Mouse (Mus musculus): ENCODE data around the gene Rfxap. TPM values are rescaled to one million over a fixed set of nuclear protein-coding genes. Genes with fewer than 3 reads are reported as not detected.
A peak's percentile ranks its signal among the peaks of the same experiment; 100 is the strongest.

Gene Rfxap
- total RNA-seq (2021) = 10 to 100 TPM; 24.1 to 26.6 TPM
- long read RNA-seq, experiment 1, transcript Rfxap-201 (3 exons, 2,162 nt) = major isoform, 41 of 45 reads
- long read RNA-seq, experiment 1, partial matches to known transcripts = 2 of 45 reads
- long read RNA-seq, experiment 1, other reads (novel, unspliced or antisense) = 2 of 45 reads
- long read RNA-seq, experiment 2, transcript Rfxap-201 (3 exons, 2,162 nt) = major isoform, 31 of 32 reads
- long read RNA-seq, experiment 2, partial matches to known transcripts = 1 of 32 reads
- long read RNA-seq, experiment 2, other reads (novel, unspliced or antisense) = 0 of 32 reads

GRCm38 (mm10) chr3:54807666-54808217 lies at the start of gene Rfxap:
Gene Rfxap (minus strand): TSS chr3:54807791.
- DNase-seq (ENCODE audit: low spot score) = peak; percentile 94

- DNase-seq (ENCODE audit: low spot score) = no peak
These were observed 27.8 kb upstream of the Rfxap start for GRCm38 (mm10) chr3:54835421-54835820.

GRCm38 (mm10) chr3:54832491-54832890 lies 24.9 kb upstream of the Rfxap start:
- no peak for DNase-seq (ENCODE audit: low spot score)

GRCm38 (mm10) chr3:54822526-54822925 lies 14.9 kb upstream of the Rfxap start:
- DNase-seq (ENCODE audit: low spot score) = no peak

- peak; percentile 27 for DNase-seq (ENCODE audit: low spot score)
These were observed 7.7 kb upstream of the Rfxap start for GRCm38 (mm10) chr3:54815292-54815691.

GRCm38 (mm10) chr3:54814622-54815021 lies 7.0 kb upstream of the Rfxap start:
- no peak for DNase-seq (ENCODE audit: low spot score)

GRCm38 (mm10) chr3:54813418-54813988 lies 5.9 kb upstream of the Rfxap start:
- DNase-seq (ENCODE audit: low spot score) = no peak

- DNase-seq (ENCODE audit: low spot score) = no peak
These were observed 4.0 kb upstream of the Rfxap start for GRCm38 (mm10) chr3:54811616-54812015.

- DNase-seq (ENCODE audit: low spot score) = no peak
These were observed 1.5 kb upstream of the Rfxap start for GRCm38 (mm10) chr3:54809111-54809510.

- DNase-seq (ENCODE audit: low spot score) = peak; percentile 12
These were observed 430 bp downstream of the Rfxap start for GRCm38 (mm10) chr3:54807061-54807661.

- DNase-seq (ENCODE audit: low spot score) = no peak
These were observed 3.9 kb downstream of the Rfxap start for GRCm38 (mm10) chr3:54803713-54804112.

- peak; percentile 10 for DNase-seq (ENCODE audit: low spot score)
These were observed 10.4 kb downstream of the Rfxap start for GRCm38 (mm10) chr3:54797211-54797610.

GRCm38 (mm10) chr3:54795806-54796205 lies 11.8 kb downstream of the Rfxap start:
- DNase-seq (ENCODE audit: low spot score) = peak; percentile 14

GRCm38 (mm10) chr3:54795379-54795778 lies 12.2 kb downstream of the Rfxap start:
- no peak for DNase-seq (ENCODE audit: low spot score)

GRCm38 (mm10) chr3:54793762-54794161 lies 13.8 kb downstream of the Rfxap start:
- no peak for DNase-seq (ENCODE audit: low spot score)

- DNase-seq (ENCODE audit: low spot score) = no peak
These were observed 15.5 kb downstream of the Rfxap start for GRCm38 (mm10) chr3:54791822-54792677.

GRCm38 (mm10) chr3:54790601-54791000 lies 17.0 kb downstream of the Rfxap start:
- no peak for DNase-seq (ENCODE audit: low spot score)

- DNase-seq (ENCODE audit: low spot score) = no peak
These were observed 31.5 kb downstream of the Rfxap start for GRCm38 (mm10) chr3:54775989-54776631.

- DNase-seq (ENCODE audit: low spot score) = no peak
These were observed 34.0 kb downstream of the Rfxap start for GRCm38 (mm10) chr3:54773613-54774012.

- DNase-seq (ENCODE audit: low spot score) = no peak
These were observed 38.0 kb downstream of the Rfxap start for GRCm38 (mm10) chr3:54769349-54770275.

Data from gastrocnemius, adult 18-20 months (tissue).